Mouse (Mus musculus) v-Abl transformed pro-B cells (cell line): ENCODE measurements around the gene Zmiz1.

ENCODE experiments used
- in situ Hi-C, 2 experiments: fragments of 400-800 bp; cut with MboI; formaldehyde crosslinking; loops; one replicate each; pipeline ENCODE4 v1.15.1; 2025; ENCODE audit not compliant: unreplicated experiment in 2 of 2

The Zmiz1 gene

DNA sequence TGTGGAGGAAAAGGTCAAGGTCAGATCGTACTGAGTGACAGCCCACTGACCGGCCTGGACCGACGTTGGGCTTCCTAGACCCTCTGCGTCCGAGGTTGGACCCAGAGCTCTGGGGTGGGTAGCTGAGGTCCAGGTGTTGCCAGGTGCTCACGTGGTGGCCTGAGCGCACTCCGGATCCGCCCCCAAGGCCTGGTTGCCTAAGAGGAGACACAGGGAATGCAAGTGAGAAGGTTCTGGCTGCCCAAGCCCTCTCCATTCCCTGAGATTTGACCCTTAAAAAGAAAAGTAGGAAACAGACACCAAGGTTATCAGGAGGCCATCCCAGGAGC is 235.5 kb downstream of the Zmiz1 start:
- in situ Hi-C loops, result loop anchor here (5.0 to 25.0 kb wide), 3 partner anchors 1202 to 1390 kb away; no protein-coding TSS in a partner anchor

DNA sequence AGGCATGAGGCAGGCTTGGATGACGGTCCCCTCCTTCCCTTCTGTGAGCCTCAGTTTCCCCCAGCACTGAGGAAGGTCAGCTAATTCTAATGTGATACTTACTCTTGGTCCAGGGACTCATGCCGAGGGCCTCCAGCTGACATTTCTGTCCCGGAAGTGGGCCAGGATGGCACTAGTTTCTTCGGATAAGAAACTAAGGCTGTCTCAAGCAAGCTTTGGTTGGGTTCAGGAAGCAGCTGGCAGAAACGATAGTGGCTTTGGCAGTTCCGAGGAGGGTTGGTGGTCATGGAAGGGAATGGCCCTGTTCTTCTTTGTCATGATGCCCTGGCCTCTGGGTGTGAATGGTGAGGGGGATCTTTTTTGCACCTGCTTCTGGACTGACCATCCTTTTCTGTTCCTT is 236.1 kb downstream of the Zmiz1 start:
- in situ Hi-C loops, result loop anchor here (5.0 to 25.0 kb wide), 3 partner anchors 1198 to 1390 kb away; no protein-coding TSS in a partner anchor

DNA sequence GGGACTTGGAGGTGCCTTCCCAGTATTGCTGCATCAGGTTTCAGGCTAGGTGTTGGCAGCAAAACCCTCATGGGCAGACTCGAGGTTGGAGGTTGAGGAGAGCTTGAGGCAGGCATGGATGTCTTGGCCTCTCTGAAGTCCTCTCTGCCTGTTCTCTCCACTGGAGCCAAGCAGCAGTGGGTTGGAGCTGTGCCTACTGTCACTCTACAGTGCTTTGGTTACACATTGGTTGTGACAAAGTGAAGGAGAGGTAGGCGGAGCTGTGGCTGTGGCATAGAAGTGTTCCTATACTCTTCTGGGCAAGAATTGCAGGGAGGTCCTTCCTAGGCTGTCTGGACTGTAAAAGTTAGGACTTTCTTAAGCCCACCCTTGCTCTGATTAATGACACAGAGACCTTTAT is 237.4 kb downstream of the Zmiz1 start:
- in situ Hi-C loops, result loop anchor here (5.0 to 25.0 kb wide), 3 partner anchors 1199 to 1392 kb away; no protein-coding TSS in a partner anchor

DNA sequence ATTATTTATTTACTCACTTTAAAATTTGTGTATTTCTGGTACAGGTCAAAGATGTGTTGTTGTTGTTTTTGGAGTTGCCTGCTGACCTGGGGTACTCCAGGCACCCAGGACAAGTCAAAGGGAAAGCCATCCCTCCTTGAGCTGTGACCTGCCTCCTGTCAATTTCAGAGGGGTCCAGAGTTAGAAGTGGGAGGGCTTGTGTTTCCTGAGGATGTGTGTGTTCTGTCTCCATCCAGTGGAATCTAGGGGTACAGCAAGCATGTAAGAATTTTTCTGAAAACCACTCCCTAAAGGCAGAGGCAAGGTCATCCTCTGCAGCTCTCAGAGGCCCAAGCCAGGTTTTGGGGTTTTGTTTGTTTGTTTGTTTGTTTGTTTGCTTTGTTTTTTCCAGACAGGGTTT is 243.0 kb downstream of the Zmiz1 start:
- in situ Hi-C loops, result no loop called here

DNA sequence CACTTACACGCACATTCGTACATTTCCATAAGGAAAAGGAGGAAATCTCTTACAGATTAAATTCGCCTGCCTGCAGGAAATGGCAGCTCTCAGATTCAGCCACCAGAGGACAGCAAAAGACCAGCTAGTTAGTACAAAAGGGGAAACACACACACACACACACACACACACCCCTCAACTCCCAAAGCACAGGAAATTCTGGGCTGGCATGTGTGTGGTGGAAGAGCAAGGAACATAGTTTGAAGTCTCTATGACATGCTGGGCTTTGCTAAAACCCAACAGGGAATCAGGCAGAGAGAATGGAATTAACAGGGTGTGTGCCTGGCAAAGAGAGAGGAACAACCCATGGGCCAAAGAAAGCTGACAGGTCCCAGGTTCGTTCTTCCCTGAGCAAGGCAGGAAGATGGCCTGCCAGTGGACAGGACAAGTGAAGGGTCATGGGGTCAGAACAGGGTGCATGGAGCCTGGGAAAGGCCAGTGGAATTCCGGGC is 248.8 kb downstream of the Zmiz1 start:
- in situ Hi-C loops, result no loop called here

DNA sequence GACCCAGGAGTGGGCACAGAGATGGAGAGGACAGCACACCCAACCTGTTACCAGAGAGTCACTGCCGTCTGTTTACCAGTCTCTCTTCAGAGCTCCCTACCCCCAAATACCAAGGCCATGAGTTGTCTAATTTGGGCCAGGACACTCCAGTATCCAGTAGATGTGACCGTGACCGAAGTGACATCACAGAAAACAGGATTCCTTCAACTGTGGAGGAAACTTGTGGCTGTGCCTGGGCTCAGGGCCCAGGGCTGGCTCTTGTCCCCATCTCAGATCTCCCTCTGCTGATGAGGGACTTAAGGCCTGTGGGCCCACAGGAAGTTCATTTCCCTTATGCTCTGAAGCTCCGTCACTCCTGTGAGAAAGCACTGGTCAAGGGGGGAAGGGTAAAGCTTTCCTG is 249.5 kb downstream of the Zmiz1 start:
- in situ Hi-C loops, result no loop called here

DNA sequence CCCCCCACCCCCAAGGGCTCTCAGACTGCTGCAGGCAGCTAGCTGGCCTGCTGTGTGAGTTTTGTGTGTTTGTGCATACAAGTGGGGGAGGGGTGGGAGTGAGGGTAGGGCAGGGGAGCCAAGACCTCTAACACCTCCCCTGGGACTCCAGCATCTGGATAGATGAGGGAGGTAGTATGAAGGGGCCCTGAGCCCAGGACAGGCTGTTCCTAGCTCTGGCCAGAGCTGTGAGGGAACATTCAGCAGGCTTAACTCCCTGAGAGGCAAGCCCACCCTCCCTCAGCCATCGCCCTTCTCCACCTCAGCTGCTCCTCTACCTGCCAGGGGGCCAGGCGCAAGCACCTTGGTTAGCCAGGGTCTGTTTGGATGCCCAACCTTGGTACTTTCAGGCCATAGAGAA is 249.9 kb downstream of the Zmiz1 start:
- in situ Hi-C loops, result no loop called here

DNA sequence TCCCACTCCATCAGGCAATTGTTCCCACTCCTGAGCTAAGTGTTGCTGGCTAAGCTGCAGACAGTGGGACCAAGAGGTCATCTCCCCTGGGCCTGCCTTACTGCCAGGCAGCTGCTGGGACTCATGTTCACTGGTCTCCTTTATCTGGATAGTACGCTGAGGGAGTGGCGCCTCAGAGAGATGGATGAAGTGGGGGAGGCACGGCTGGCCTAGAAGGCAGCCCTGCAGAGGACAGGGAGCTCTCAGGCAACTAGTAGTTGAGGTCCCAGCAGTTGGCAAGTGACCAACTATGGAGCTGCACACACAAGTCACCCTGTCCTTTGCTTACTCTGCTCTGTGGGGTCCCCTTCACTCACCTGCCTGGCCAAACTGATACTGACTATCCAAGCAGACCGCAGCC is 251.1 kb downstream of the Zmiz1 start:
- in situ Hi-C loops, result no loop called here

DNA sequence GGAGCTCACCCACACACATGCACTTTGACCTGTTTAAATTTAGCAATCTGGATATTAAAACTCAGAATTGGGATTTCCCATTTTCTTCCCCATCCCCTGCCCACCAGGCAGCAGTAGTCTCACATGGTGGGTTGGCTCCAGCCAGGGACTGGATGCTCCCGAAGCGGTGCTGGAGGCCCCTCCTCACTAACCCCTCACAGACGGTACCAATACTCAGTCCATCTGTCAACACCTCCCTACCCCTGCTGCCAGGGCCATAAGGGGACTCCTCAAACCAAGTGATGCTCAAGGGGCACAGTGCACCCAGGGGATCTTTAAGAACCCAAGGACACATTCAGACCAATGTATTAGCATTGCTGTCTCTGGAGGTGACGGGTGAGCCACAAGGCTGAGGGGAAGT is 251.7 kb downstream of the Zmiz1 start:
- in situ Hi-C loops, result no loop called here

DNA sequence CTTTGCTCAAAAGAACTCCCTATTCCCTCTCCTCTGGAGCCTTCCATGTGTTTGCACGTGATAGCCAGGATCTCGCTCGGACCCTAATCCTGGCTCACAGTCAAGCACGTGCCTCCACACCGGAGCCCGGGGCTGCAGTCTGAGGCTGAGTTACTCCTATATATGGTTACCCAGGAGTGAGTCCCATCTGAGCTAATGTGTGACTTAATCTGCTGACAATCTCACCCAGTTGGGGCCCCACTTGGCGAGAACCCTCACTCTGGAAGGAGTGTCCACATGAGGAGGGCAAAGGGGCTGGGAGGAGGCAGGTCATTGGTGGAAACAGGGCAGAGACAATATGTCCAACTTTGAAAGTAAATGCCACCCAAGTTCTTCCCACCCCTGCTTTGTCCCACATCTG is 252.2 kb downstream of the Zmiz1 start:
- in situ Hi-C loops, result no loop called here

DNA sequence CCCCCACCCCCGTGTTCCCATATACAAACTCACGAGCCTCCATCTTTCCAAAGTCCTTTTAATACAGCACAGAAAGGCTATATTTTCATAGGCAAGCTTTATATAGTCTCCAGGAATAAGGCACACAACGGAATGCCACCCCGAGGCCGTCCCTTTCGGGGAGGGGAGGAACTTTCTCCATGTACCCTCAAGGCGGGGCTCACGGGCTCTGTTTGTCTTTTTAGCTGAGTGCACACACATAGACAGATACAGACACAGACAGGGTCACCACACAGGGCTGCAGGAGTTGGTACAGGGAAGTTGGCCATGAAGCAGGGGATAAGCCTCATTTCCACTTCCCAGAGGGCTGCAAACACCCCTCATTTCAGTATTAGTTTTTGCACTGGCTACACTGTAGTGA is 252.6 kb downstream of the Zmiz1 start:
- in situ Hi-C loops, result no loop called here

DNA sequence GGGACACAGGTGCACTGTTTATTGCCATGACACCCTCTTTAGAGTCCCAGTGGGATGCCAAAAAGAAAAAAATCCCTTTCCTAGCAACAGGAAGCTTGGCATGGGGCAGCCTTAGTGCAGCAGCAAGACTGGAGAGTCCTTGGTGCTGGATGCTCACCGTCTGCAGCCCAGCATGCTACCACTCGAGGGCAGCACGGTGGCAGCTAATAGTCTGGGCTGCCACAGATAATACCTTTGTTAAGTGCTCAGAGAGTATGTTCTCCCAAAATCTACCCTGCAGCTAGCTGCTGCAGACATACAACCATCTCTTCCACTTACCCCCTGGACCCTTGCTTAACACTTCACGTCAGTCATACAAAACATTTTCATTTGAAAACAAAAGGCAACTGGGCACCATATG is 254.5 kb downstream of the Zmiz1 start:
- in situ Hi-C loops, result no loop called here
